Mouse (Mus musculus) monocyte, adult 5-6 weeks (primary cell): ENCODE results near the gene Hnrnpl. TPM values are rescaled to one million over a fixed set of nuclear protein-coding genes. Genes with fewer than 3 reads are reported as not detected.

Experiments used
- ATAC-seq: fragments of 153-309, 156-312 bp; replicated peaks from 2 replicates; pipeline ENCODE4 v1.8.0; 2017; ENCODE audit warnings: mild to moderate bottlenecking; ENCODE audit not compliant: low TSS enrichment, insufficient number of reproducible peaks, severe bottlenecking, poor library complexity, low FRiP score
- total RNA-seq: library from RNA; stranded (forward); fragments of 200-1000, 200-491, 200-594 nt; gene quantifications from 3 replicates; pipeline ENCODE4 v1.2.3, GENCODE M21; 2017

The Hnrnpl gene
- total RNA-seq, 1 experiment from 2014 or later, result 279 TPM

DNA sequence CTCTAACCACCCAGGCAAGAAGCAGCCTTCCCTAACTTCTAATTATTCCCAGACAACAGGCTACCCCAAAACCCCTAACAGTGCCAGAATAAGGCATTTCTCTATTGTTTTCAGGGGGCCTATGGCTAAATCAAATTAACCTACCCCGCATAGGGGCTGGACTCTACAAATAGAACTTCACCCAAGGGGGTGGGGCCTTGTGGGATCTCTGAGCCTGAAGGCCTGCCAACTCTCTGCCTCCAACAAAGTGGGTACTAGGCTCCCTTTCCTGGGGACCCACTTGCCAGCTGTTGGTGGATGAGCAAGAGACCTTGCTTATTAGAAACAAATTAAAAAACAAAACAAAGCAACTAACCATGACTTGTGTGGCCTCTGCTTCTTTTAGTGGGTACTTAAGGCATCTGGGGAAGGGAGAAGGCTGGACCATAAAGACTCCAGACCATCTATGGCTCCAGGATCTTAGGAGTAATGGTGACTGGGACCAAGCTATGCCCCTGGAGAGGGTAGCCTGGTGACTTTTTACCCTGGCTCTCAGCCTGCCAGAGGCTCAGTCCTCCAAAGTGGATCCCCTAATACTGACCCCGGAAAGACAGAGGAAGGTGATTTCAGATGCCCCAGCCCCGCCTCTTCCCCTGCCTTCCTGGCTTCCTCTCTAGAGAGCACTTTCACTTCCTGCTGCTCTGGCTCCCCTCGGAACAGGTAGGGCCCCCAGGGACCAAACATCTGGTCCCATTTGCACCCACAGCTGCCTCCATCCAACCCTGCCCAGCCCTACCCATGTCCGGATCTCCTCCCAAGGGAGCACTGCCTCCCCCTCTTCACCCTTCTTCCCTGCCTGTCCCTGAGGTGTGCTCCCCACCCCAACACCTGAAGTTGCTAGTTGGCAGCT lies 19.8 kb upstream of the Hnrnpl start, which contains the start of gene Rinl:
TSS of gene Rinl (plus strand) at position 663 of the 889 bp plus-strand sequence.
- peak; percentile 40 for ATAC-seq

DNA sequence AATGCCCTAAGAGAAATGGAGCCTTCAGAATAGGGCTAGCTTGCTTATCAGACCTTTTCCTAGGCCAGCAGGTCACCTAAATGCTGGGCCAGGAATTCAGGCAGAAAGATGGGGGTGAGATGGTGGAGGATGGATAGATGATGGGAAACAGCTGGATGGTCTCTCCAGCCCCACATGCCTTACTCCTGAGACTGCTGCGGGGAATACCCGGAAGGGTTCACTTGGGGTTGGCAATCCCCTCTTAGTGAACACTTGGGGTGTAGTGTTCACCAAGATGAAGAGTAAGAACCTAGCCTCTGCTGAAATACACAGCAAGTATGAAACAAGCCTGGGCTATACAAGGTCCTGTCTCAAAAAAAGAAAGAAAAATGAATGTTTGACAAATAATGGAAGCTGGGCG lies 19.1 kb upstream of the Hnrnpl start:
- ATAC-seq, result no peak

DNA sequence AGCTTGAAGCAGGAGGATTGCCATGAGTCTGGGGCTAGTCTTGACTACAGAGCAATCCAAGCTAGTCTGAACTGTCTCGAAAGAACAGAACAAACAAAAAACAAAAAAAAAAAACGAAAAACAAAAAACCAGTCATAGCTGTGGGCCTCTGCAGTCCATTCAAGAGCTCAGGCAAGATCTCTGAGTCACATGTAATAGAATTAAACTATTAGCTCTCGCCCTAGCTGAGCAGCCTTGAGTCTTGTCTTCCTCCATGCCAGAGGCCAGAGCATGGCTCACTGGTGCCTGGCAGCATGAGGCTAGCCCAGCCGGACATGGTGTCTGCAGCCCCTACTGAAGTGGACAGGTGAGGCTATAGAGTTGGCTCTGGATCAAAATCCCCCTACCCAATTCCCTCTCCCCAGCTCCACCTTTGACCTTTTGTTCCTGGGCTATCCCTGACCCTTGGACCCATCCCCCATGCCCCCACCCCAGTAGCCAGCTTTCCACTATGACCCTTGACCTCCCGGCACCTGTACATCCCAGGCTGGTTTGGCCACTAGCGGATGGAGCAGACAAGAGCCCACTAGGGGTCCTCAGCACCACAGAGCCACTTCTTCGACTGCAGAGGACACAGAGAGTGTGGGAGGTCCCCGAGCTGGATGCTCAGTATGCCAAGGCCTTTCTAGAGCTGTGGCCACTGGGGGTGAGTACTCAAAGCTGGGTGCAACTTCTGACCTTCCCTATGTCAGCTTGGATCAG lies 18.1 kb upstream of the Hnrnpl start:
- ATAC-seq, result no peak

DNA sequence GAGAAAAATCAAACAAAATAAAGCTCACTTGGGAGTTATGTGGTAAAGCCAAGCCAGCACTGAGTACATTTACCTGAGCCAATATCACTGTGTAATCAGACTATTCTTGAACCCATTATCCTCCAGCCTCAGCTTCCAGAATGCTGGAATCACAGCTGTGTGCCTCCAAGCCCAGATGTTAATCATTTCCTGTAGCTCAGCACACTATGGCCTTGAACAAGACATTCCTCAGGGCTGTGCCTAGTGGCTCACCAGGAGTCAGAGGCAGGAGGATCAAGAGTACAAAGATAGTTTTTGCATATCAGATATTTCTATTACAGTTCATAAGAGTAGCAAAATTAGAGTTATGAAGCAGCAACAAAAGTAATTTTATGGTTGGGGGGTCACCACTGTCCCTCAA lies 16.6 kb upstream of the Hnrnpl start:
- no peak for ATAC-seq

DNA sequence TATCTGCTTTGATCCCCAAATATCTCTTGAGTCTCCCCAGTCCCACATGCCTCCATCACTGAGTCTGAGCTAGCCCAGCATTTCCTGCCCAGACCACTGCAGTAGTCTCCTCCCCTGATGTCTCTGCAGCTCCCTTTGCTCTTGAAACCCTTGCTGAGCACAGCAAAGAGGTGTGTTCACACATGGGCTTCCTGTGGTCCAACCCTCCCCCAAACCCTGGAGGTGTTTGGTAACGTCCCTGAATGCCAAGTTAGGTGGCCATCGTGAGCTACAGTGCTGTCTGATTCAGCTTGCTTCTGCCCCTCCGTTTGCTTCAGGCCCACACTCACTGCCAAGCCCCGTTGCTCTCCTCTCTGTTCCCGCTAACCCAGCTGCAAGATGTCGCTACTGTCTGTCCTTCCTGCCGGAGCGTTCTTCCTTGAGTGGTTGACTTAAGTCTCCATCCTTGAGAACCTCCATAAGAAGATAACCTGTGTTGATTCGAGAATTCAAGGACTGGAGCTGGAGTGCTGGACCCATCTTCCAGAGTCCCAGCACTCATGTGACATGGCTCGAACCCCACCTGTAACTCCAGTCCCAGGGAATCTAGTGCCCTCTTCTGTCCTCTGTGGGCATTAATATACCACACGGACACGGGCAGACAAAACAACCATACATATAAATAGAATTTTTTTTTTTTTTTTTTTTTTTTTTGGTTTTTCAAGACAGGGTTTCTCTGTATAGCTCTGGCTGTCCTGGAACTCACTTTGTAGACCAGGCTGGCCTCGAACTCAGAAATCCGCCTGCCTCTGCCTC lies 15.8 kb upstream of the Hnrnpl start:
- ATAC-seq, result peak; percentile 32

DNA sequence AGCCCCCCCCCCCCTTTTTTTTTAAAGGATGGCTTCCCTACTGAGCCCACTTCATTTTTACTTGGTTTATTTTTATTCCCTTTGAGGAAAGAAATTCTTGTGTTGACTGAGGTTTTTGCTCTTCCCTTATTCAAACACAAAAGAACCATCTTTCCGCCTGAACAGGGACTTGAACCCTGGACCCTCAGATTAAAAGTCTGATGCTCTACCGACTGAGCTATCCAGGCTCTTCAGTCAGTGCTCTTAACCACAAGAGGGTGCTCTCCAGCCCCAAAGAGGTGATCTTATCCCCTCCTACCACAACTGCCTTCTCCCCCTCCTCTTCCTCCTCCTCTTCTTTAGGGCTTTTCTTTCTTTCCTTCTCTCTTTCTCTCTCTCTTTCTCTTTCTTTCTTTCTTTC lies 14.5 kb upstream of the Hnrnpl start:
- no peak for ATAC-seq

DNA sequence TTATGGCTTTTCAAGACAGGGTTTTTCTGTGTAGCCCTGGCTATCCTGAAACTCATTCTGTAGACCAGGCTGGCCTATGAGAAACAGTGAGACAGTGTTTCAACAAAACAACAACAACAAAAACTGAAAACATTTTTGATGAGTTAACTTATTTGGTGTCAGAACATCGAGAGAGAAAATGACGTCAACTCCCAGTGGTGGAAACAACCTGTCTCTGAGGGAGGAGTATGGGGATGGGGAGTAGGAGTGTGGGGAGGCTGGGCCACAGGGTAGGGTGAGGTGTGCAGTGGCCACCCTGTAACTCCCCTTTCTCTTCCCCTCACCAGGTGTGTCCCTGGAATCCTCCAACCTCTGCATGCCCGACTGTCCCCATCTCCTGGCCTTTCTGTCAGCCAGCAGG lies 13.8 kb upstream of the Hnrnpl start:
- no peak for ATAC-seq

DNA sequence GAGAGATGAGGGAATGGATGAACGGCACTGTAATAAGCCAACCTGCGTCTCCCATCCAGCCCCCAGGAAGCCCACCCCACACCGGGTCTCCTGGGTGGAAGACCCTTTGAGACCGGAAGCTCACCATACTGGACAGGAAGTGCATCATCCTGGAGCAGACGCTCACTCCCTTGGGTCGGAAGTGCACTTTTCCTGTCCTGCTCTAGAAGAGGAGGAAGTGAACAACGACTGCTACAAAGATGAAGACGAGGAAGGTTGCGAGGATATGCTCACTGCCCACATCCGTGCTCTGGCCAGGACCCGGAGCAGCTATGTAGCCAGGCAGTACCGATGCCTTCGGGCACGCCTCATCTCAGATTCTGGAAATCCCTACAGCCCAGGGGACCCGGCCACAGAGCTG lies 12.5 kb upstream of the Hnrnpl start:
- peak; percentile 50 for ATAC-seq

DNA sequence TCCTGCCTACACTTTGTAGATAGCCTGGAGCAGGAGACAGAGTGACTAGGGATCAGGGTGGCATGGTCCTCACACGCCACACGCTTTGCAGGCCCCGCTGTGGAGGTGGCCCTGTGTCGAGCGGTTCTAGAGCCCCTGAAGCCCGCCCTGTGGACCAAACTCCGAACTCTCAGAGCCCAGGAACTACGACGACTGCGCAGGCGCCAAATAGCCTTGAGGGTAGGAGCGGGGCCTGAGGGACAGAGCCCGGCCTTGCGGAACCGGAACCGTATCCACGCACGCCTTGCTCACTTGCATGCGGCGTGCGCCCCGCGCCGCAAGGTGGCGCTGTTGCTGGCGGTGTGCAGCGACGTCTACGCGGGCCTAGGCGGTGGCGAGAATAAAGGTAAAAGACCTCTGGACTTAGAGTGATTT lies 11.8 kb upstream of the Hnrnpl start:
- ATAC-seq, result peak; percentile 76

DNA sequence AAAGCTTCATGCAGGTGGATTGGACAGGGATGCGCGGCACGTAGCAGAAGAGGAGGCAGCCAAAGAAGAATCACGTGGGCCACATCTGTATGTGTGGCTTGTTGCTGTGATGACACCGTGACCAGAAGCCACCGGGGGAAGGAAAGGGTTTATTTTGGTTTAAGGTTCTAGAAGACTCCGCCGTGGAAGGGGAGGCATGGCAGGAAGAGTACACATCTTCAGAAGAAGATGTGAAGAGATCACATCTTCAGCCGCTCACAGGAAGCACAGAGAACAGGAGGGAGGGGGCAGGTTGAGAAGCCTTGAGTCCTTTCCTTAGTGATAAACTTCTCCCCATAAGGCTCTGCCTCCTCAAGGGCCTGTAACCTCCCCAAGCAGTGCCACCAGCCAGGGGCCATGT lies 8.3 kb upstream of the Hnrnpl start:
- ATAC-seq, result no peak

DNA sequence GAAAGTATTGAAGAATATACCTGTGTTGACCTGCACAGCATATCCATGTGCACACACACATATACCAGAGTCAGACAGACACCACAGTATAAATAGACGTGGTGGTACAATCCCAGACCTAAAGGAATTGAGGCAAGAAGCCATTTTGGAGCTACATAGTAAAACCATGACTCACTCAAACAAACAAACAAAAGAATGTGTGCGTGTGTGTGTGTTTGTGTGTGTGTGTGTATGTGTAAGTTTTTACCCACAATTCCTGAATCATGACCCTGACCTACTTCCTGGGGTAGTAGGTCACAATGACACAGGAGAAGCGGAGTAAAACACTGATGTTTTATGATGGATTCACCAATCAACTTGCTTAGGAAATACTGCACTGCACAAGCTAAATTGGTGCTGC lies 6.9 kb upstream of the Hnrnpl start:
- no peak for ATAC-seq

DNA sequence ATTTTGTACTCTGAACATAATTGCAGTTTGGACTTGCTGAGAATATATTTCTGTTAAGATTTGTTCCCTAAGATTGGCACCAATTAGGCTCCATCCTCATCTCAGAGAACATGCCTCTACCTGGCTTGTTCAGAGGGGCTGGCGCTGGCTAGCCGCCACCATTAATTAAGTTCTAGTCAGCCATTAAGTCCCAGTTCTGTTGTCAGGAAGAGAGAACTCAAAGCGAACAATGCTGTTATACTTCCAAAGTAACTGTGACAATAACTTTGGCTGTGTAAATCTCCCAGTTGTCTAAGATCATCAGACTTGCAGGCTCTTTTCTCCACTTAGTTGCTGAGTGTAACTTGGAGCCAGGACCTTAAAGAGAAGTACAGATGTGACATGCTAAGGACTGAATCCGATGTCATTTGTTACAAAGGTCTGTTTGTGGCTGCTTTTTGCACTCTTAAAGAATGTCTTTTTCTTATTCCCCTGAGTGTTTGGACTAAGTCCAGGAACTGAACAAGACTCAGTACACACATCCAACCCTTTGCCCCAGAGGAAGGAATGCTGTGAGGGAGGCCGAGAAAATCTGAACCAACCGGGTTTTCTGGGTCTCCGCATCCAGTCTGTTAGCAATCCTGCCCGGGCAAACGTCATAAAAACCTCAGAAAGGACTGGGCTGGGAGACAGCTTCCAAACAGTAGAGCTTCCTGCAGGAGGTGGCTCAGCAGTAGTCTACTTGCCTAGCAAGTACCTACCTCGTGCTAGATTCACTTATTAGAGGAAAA lies 6.3 kb upstream of the Hnrnpl start:
- ATAC-seq, result no peak

DNA sequence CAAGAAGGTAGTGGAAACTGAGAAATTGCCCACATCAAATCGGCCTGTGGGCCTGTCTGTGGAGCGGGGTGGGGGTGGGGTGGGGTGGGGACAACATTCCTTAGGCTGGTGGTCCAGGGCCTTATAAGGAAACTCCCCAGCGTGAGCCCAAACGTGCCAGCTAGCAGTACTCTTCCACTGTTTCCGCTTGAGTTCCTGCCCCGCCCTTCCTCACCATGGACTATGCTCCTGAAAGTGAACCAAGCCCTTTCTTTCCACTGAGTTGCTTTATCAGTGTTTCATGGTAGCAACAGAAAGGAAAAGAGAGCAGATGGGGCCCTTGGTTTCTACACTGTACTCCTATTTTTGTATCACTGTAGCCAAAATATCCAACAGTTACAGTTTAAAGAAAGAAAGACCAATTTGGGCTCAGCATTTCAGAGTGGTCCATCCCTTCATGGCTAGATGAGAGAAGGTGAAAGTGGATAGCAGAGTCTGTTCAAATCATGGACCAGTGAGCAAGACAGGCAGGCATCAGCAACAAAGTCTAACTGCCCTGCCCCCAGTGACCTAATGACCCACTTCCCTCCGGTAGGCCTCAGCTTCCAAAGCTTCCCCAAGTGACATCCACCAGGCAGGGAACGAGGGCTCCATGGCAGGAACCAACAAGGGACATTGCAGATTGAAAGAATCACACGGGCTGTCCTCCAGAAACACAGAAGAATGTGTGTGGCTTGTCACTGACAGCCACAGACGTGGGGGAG lies 5.3 kb upstream of the Hnrnpl start:
- no peak for ATAC-seq

DNA sequence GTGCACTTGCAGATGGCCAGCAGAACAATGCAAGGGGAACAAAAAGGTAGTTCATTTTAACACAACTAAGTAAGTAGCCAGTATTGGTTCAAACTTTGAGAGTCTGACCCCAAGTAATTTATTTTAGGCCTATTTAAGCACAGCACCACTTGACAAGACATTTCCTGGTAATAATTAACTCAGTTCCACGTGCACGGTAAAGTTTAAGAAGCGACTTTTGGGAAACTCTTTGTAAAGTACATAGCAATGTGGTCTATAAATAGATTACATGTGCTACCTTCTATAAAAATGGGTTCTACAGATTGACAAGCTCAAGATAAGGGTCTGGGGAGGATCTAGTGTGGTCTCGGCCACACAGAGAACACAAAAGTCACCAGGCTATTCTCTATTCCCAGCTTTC lies 4.6 kb upstream of the Hnrnpl start:
- ATAC-seq, result no peak

DNA sequence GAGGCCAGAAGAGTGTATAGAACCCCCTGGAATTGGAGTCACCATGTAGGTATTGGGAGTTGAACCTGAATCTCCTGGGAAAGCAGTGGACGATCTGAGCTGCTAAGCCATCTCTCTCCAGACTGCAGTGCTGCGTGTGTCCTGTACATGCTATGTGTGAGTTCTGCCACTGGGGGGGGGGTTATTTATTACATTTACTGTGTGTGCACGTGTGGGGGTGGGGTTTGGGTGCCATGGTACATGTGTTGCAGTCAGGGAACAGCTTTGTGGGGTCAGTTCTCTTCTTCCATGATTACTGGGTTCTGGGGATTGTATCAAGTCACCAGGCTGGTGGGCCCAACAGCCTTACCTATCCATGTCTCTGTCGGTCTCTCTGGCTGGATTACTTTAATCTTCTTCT lies 1.5 kb upstream of the Hnrnpl start:
- ATAC-seq, result no peak

DNA sequence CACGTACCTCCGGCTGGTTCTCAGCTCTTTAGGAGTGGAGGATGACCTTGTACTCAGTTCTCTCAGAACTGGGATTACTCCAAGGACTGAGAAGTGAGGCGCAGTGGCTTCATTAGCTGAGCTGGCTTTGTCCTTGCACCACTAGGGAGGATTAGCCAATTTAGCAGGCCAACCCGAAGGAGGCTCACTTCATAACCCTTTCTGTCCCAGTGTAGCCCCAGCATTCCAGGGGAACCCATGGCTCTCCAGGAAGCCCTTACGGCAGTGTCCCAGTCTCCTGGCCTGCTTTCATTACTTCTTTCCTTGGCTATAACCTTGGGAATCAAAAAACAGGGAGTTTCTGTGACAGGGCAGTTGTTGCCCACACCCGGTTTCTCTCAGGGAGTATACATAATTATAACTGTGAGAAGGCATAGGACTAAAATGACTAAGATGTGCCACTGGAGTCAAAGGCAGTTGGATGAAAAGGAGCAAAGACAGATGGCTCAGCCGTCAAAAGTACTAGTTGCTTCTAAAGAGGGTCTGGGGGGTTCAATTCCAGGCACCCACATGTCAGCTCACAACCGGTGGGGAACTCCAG lies 610 bp upstream of the Hnrnpl start:
- no peak for ATAC-seq

DNA sequence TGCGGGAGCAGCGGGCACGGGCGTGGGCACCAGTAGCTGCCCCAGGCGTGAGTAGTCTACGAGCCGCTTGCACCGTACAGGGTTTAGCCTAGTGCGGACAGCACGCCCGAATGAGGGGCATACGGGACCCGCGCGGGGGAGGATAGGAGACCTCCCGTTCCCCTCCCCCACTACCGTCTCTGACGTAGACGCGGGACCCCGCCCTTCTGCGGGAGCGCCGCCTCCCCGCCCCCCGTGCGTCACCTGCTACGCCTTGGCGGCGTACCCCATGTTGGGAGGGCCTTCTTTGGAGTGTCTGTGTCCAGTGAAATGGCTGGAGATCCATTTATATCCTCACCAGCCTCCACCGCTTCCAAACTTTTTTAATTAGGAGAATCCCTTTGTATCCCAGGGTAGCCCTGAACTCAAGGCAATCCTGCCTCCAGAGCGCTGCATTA lies 634 bp downstream of the Hnrnpl start:
- ATAC-seq, result peak; percentile 52
